ENCODE assay signal across 1 mouse cellular context in the genomic region with DNA sequence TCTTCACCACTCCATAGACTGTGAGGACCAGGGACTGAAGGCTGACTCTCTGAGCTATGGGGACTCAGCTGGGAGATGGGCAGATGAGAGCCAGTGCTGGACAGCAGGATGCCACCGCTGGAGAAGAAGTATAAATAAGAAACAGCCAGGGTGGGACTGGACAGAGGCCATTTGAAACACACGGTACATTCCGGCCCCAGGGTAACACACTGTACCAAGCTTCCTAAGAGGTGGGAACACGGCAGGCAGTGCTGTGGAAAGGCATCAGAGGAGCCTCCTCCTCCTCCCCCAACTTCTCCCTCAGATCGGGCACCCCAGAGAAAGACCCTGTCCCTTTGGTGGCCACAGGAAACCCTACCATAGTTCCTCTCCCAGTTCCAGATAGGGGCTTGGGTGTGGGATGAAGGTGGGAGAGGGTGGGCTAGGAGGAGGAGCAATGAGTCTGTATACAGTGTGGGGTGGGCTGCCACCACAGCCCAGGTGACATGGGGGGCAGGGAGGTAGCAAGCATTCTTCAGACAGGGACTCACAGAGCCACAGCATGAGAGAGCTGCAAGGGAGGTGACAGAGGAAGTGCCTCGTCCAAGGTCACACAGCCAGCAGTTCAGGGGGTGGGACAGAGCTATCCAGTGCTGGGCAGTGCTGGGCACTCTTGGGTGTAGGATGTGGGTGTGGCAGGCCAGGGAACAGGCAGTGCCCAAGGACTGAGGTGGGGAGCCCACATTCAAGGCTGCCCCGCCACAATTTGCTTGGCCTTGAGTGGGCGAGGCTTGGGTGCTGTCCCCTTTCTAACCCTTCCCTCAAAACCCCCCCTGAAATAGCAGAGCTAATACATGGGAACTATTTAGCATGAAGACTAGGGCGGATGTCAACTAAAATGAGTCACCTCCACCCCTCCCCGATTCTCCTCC.
TF ChIP-seq lines count a peak whose summit lies in the region.

No protein-coding gene starts in this region.

TF ChIP-seq in MEL, 35 proteins besides CTCF, POLR2A, EP300 and RAD21:
- TF ChIP-seq GABPA (IDR thresholded peaks at IDR 0.05; ENCODE audit: low read depth, low read length) (no peak), USF1 (IDR thresholded peaks at IDR 0.05; ENCODE audit: low read depth, low read length) (no peak), MYB (IDR thresholded peaks at IDR 0.05; ENCODE audit: low read depth, low read length) (no peak)
